Mouse (Mus musculus): ENCODE measurements around the gene Mtmr3.
A peak's percentile ranks its signal among the peaks of the same experiment; 100 is the strongest.

Mtmr3 gene

GRCm38 (mm10) chr11:4536645-4537044, 58.0 kb downstream of the Mtmr3 start:
- peak in 1 of 2 experiments; percentile 8 for DNase-seq (ENCODE audit: low read depth in 2 of 2, low spot score in 2 of 2)

DNA sequence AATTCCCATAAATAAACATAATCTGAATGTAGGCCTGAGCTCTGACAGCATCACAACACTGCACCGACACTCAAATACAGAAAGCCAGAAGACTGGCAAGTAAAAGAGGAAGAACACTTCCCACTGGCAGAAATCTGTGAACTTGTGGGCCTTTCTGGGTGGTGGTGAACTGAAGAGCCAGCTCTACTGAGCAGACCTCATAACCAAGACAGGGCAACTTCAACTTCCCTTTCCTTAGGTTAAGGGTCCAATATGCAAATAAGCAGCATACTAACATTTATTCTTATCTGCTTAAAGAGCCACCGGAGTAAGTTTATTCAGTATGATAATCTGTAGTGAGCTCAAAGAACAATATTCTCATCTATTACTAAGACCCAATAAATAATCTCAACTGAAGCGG, 67.5 kb downstream of the Mtmr3 start:
- DNase-seq (ENCODE audit: low read depth in 2 of 2, low spot score in 2 of 2) = no peak

GRCm38 (mm10) chr11:4522142-4522664, 72.5 kb downstream of the Mtmr3 start:
- no peak for DNase-seq (ENCODE audit: low read depth in 2 of 2, low spot score in 2 of 2)

GRCm38 (mm10) chr11:4518981-4519380, 75.7 kb downstream of the Mtmr3 start:
- no peak for DNase-seq (ENCODE audit: low read depth in 2 of 2, low spot score in 2 of 2)

GRCm38 (mm10) chr11:4507421-4507820, 87.2 kb downstream of the Mtmr3 start:
- DNase-seq (ENCODE audit: low read depth in 2 of 2, low spot score in 2 of 2) = no peak

- no peak for DNase-seq (ENCODE audit: low read depth in 2 of 2, low spot score in 2 of 2)
These were observed 88.2 kb downstream of the Mtmr3 start for GRCm38 (mm10) chr11:4506486-4506885.

- DNase-seq (ENCODE audit: low read depth in 2 of 2, low spot score in 2 of 2) = no peak
These were observed 92.5 kb downstream of the Mtmr3 start for GRCm38 (mm10) chr11:4502206-4502605.

GRCm38 (mm10) chr11:4500826-4501225, 93.8 kb downstream of the Mtmr3 start:
- no peak for DNase-seq (ENCODE audit: low read depth in 2 of 2, low spot score in 2 of 2)

GRCm38 (mm10) chr11:4500261-4500660, 94.4 kb downstream of the Mtmr3 start:
- DNase-seq (ENCODE audit: low read depth in 2 of 2, low spot score in 2 of 2) = no peak

DNA sequence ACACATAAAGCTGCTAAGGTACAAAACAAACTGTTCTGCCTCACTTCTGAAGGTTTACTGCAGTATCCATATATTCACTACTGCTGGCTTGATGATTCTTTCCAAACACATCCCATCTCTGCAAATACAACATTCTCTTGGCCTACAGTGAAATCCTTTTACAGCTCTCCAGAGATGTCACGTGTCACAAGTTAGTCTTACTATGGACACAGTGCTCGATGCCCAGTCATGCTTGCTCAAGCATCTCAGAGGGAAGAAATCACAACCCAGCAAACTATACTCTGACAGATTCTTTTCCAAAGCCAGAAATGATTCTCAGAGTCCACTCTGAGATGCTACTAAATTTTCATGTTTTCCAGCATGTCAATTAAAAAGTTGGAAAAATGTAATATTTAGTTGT, 95.2 kb downstream of the Mtmr3 start:
- DNase-seq (ENCODE audit: low read depth in 2 of 2, low spot score in 2 of 2) = no peak

DNA sequence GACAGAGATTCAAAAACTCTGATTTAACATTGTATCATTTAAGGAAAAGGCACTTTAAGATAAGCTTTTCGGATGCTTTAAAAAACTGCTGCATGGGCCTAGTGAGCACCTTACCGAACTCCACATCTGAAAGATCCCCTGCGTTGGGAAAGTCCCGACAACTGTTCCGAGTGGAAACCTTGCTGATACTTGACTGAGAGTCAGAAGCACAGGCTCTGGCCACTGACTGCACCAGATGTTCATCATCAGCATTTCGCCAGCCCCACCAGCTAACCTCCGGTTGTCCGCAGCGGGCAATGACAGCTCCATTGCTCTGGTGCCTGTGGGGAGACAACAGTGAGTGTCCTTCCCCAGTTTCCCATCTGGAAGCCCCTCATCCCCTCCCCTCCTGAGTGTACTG, 95.9 kb downstream of the Mtmr3 start:
- no peak for DNase-seq (ENCODE audit: low read depth in 2 of 2, low spot score in 2 of 2)

- no peak for DNase-seq (ENCODE audit: low read depth in 2 of 2, low spot score in 2 of 2)
These were observed 97.1 kb downstream of the Mtmr3 start for GRCm38 (mm10) chr11:4497501-4498118.

DNA sequence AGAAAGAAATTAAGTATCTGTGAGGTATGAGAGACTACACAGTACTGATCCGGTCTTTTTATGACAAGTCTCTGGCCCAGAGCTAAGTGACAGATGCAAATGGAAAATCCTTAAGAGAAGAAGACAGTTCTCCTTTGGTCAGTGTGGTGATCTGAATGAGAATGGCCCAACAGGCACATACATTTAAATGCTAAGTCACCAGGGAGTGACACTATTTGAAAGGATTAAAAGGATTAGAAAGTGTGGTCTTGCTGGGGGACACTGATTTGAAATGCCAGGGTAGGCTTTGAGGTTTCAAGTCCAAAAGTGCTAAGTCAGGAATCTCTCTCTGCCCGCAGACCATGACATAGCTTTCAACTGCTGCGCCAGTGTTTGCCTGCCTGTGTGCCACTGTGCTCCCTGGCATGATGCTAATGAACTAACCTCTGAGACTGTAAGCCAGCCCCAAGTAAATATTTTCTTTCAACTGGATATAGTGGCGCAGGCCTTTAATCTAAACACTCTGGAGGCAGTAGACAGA, 99.6 kb downstream of the Mtmr3 start:
- no peak for DNase-seq (ENCODE audit: low read depth in 2 of 2, low spot score in 2 of 2)

GRCm38 (mm10) chr11:4489207-4489606, 105.5 kb downstream of the Mtmr3 start:
- no peak for DNase-seq (ENCODE audit: low read depth in 2 of 2, low spot score in 2 of 2)

DNA sequence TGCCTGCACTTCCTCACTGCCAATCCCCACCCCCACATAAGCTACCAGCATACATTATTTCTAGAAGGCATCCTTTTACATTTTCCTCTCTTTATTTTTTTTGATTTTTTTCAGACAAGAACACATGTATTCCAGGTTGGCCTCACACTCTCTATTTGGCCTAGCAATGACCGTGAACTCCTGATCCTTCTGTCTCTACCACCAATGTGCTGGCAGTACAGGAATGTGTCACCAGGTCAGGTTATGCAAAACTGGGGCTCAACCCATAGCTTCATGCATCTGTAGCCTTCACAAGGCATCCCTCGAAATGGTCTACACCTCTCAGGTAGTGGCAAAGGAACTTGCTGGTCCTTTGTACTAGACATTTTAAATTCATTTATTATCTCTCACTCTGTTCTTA, 105.9 kb downstream of the Mtmr3 start:
- DNase-seq (ENCODE audit: low read depth in 2 of 2, low spot score in 2 of 2) = no peak

- no peak for DNase-seq (ENCODE audit: low read depth in 2 of 2, low spot score in 2 of 2)
These were observed 106.3 kb downstream of the Mtmr3 start for GRCm38 (mm10) chr11:4488367-4488766.

DNA sequence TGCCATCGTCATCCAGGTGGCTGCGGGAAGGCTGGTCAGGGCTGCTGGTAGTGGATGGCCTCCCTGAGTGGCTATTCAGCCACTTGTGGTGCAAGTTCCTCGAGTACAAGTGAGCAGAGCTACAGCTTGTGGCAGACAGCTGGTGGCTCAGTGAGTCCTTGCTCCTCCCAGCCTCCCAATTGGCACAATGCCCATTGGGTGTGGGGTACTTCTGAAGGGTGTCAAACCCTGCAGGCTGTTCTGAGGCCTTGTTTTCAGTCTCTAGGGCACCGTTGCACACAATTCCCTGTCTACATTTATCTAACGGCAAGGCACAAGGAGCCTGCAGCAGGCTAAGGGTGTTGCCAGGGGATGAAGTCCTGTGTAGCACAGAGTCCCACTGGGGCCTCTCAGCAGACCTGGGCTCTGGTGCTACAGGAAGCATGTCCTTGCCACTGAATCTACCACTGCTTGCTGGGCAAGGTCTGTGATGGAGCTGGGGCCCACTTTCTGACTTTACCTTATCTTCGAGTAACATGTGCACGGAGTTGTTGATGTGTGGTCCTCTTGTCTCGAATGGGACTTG, 107.2 kb downstream of the Mtmr3 start:
- no peak for DNase-seq (ENCODE audit: low read depth in 2 of 2, low spot score in 2 of 2)

GRCm38 (mm10) chr11:4484541-4484940, 110.1 kb downstream of the Mtmr3 start:
- no peak for DNase-seq (ENCODE audit: low read depth in 2 of 2, low spot score in 2 of 2)

DNA sequence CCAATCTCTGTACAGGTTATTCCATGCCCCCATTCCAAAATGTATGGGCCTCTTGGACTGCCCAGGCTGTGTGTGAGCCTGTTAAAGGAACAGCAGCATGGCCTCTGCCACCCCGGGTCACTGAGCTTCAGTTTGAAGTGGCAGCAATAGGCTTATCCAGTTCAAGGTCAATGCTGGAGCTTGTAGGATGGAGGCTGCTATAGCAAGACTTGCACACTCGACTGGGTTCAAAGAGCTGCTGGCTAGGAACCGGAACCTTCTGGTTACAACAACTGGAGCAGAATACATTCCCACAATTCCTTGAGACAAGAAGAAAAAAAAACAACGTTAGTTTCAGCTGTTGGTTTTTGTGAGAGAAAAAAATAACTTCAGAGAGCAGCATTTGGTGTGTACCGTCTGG, 112.0 kb downstream of the Mtmr3 start:
- no peak for DNase-seq (ENCODE audit: low read depth in 2 of 2, low spot score in 2 of 2)

- DNase-seq (ENCODE audit: low read depth in 2 of 2, low spot score in 2 of 2) = no peak
These were observed 118.4 kb downstream of the Mtmr3 start for GRCm38 (mm10) chr11:4476184-4476697.

GRCm38 (mm10) chr11:4472464-4473179, 122.0 kb downstream of the Mtmr3 start:
- DNase-seq (ENCODE audit: low read depth in 2 of 2, low spot score in 2 of 2) = no peak

- no peak for DNase-seq (ENCODE audit: low read depth in 2 of 2, low spot score in 2 of 2)
These were observed 122.9 kb downstream of the Mtmr3 start for GRCm38 (mm10) chr11:4471734-4472133.
